Mouse (Mus musculus) kidney, embryonic 15.5 days (tissue): ENCODE results near the gene Als2. TPM values are rescaled to one million over a fixed set of nuclear protein-coding genes. Genes with fewer than 3 reads are reported as not detected.
A peak's percentile ranks its signal among the peaks of the same experiment; 100 is the strongest.

Experiments used
- ATAC-seq: fragments of 200-750 bp; cut with Nextera tagmentation; replicated peaks from 2 replicates; pipeline ENCODE4 v1.8.0; 2017; ENCODE audit warnings: moderate TSS enrichment; ENCODE audit not compliant: low FRiP score
- H3K27ac ChIP-seq: fragments of 300-500 bp; sonication (generic); 2 replicates; pipeline ENCODE4 v1.5.1; 2015; ENCODE audit warnings: mild to moderate bottlenecking, inconsistent platforms
- H3K27me3 ChIP-seq: fragments of 300-500 bp; sonication (generic); 2 replicates; pipeline ENCODE4 v1.6.1; 2015; ENCODE audit warnings: inconsistent platforms
- H3K36me3 ChIP-seq: fragments of 300-500 bp; sonication (generic); 2 replicates; pipeline ENCODE4 v1.6.1; 2015; ENCODE audit warnings: inconsistent platforms
- H3K4me1 ChIP-seq: fragments of 300-500 bp; sonication (generic); 2 replicates; pipeline ENCODE4 v1.6.1; 2015; ENCODE audit warnings: inconsistent platforms
- H3K4me2 ChIP-seq: fragments of 300-500 bp; sonication (generic); 2 replicates; pipeline ENCODE4 v1.6.1; 2015; ENCODE audit warnings: moderate library complexity, mild to moderate bottlenecking, inconsistent platforms
- H3K4me3 ChIP-seq: fragments of 300-500 bp; sonication (generic); replicated peaks from 2 replicates; pipeline ENCODE4 v1.5.1; 2015; ENCODE audit warnings: mild to moderate bottlenecking, inconsistent platforms
- H3K9ac ChIP-seq: fragments of 300-500 bp; sonication (generic); 2 replicates; pipeline ENCODE4 v1.6.1; 2015; ENCODE audit warnings: mild to moderate bottlenecking, inconsistent platforms
- H3K9me3 ChIP-seq: fragments of 300-500 bp; sonication (generic); replicated peaks from 2 replicates; pipeline ENCODE4 v1.6.1; 2016; ENCODE audit warnings: inconsistent platforms
- WGBS: fragments of 180-500 bp; shearing (Covaris S2); methylation state at CpG from one replicate; pipeline ENCODE4 v1.1.7; 2015; ENCODE audit warnings: mixed read lengths; 5-methylcytosine and 5-hydroxymethylcytosine counted together
- polyA plus RNA-seq: library from polyadenylated mRNA; unstranded; fragments of >200 nt; fragmentation: Nextera tagmentation; extraction: Ambion mirVana; gene quantifications from 2 replicates; pipeline ENCODE4 v1.2.1, GENCODE M21; 2015

The Als2 gene
- polyA plus RNA-seq, result 10.9 and 12.9 TPM in 2 replicates

DNA sequence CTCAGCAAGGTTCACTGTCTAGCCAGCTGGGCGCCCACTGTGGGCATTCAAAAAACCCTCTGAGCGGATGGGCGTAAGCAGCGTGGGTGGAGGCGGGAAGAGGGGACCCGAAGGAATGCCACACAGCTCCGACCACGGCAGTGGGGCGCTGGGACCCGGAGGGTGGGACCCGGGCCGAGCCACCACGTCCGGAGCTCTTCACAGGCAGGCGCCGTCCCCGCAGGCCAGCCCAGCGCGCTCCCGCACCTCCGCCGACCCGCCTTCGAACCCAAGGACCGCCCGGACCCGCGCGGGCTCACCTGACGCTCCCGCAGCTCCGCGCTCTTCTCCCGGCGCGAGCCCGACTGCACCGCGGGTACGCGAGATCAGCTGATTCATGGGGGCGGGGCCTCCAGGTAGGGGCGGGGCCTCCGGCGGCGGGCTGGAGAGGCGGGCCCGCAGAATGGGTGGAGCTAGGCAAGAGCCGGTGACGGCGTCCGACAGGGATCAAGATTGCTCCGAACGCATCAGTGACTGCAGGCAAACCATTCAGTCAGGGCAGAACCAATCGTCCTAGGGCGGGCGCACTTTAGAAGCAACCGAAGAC, at the start of gene Als2:
Gene Als2 (minus strand): TSS at position 376 of the 586 bp plus-strand sequence.
- H3K27me3 ChIP-seq, result no peaks in the 10 kb centered on the region
- H3K27ac ChIP-seq, result peak within 1 kb of the TSS; percentile 70
- H3K4me3 ChIP-seq, result peak within 1 kb of the TSS; percentile 90
- H3K36me3 ChIP-seq, result no peaks in the 10 kb centered on the region
- H3K9ac ChIP-seq, result peak within 1 kb of the TSS; percentile 83
- ATAC-seq, result peak; percentile 96
- 0% methylated on average over 58 of the region's 58 CpGs for WGBS
- peaks cover 9% of the 10 kb centered on the region for H3K4me1 ChIP-seq
- peak within 1 kb of the TSS; percentile 89 for H3K4me2 ChIP-seq
- no peaks in the 10 kb centered on the region for H3K9me3 ChIP-seq

DNA sequence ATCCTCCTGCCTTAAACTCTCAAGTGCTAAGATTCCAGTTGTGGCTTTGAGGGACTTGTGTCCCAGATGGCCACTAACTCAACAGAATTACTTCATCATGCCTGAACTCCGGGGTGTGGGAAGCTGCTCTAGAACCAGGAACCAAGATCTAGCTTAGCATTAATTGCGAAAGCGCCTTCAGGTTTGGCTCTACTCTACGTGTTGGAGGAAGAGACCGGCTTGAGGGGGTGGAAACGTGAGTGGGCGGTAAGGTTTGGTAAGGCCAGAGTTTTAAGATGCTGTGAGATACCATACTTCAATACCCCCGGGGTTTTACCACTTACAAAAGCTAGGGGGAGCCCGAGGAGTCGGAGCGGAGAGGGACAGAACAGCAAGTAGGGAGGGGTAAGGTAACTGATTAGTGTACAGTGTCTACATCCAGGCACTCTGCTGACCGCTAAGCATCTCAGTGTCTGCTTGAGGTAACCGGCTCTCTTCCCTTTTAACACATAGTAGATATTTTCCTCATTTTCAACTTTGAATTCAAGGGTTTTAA, 49.4 kb upstream of the Als2 start:
- no peak overlapping the region for H3K9ac ChIP-seq
- no peak overlapping the region for H3K4me2 ChIP-seq
- no peaks in the 10 kb centered on the region for H3K9me3 ChIP-seq
- no peak overlapping the region for H3K27ac ChIP-seq
- H3K36me3 ChIP-seq, result no peaks in the 10 kb centered on the region
- ATAC-seq, result no peak
- H3K4me1 ChIP-seq, result no peaks in the 10 kb centered on the region
- no peaks in the 10 kb centered on the region for H3K27me3 ChIP-seq
- 77% methylated on average over 13 of the region's 13 CpGs for WGBS
- no peak overlapping the region for H3K4me3 ChIP-seq

DNA sequence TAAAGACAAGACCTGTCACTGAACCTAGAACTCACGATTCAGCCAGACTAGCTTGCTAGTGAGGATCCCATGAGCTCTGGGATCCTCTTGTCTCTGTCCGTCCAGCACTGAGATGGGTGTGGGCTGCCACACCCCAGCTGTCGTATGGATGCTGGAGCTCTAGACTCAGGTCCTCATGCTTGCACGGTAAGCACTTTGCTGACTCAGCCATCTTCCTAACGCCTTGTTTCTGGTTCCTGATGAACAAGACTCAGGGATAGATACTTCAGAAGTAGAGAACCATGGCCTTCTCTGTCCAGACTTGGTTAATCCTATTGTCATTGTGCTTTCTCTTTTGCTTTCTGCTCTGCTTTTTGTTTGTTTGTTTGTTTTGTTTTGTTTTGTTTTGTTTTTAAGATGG, 48.8 kb upstream of the Als2 start:
- H3K4me3 ChIP-seq, result no peak overlapping the region
- 86% methylated on average over 5 of the region's 5 CpGs for WGBS
- H3K4me2 ChIP-seq, result no peak overlapping the region
- H3K27ac ChIP-seq, result no peak overlapping the region
- no peaks in the 10 kb centered on the region for H3K9me3 ChIP-seq
- no peak for ATAC-seq
- H3K27me3 ChIP-seq, result no peaks in the 10 kb centered on the region
- H3K36me3 ChIP-seq, result no peaks in the 10 kb centered on the region
- H3K9ac ChIP-seq, result no peak overlapping the region
- H3K4me1 ChIP-seq, result no peaks in the 10 kb centered on the region

DNA sequence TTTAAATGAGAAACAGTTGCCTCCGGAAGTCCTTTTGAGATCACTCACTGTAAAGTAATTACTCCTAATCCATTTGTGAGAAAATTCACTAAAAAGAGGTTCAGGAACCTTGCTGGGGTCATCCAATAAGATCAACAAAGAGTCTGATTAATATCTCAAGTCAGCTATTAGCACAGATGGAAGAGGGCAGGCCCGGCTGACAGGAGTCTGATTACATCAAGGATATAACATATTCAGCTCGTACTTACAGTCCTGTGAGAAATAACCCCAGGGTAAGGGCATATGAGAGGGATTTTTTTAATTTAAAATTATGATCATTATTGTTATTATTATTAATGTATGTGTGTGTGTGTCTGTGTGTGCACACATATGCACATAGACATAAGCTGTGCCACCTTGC, 35.2 kb upstream of the Als2 start:
- peaks cover 13% of the 10 kb centered on the region; the same call in 1 of the 2 replicates for H3K4me1 ChIP-seq
- no peak overlapping the region for H3K27ac ChIP-seq
- H3K9me3 ChIP-seq, result no peaks in the 10 kb centered on the region
- no peaks in the 10 kb centered on the region for H3K27me3 ChIP-seq
- WGBS, result 59% methylated on average over 3 of the region's 3 CpGs
- H3K4me2 ChIP-seq, result no peak overlapping the region
- ATAC-seq, result no peak
- H3K36me3 ChIP-seq, result no peaks in the 10 kb centered on the region
- H3K9ac ChIP-seq, result no peak overlapping the region
- H3K4me3 ChIP-seq, result no peak overlapping the region

DNA sequence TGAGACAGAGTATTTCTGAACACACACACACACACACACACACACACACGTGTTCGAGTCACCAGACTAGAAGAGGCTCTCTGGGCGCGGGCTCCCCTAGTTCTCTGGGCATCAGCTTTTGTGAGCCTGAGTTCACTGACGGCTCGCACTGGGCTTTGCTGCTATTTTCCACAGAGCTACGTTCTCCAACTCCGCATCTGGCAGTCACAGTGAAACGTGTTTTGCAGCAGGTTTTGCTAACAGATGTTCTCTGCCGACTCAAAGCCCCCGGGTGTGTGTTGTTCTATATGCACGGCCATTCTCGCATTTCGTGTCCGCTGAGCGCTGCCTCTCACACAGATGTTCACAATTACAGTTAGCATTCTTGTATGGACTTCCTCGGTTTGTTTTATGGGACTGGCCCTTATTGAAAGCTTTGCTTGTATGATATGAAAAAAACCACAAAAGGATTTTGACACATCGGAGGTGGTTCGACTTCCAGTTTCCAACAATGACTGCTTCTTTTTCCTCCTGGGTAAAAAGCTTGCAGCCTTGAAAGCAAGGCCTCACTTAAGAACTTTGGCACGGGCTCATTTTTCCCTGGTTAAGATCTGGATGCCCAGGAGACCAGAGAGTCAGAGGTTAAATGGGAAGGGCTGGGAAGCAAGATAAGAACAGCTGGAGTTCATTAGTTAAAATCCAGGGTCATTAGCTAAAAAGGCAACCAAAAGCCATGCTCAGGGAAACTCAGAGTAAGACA, 33.1 kb upstream of the Als2 start:
- no peak for ATAC-seq
- H3K27ac ChIP-seq, result peak overlapping the region; percentile 51

DNA sequence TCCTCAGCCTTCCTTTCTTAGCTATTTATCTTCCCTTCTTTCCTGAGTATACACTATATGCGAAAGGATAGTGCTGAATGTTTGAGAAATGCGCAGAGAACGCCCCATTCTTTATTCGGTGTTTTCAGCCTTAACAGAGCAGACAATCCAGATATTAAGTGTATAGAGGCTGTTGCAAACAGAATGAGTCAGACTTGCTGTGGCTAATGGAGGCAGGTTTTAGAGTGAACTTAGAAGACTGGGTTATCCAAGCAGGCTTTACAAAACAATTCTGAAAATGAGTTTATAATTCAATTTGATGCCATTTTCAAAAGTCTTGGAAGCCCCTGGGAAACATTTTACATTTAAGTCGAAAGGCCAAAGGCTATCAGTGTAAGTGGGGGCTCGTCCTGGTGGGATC, 32.4 kb upstream of the Als2 start:
- ATAC-seq, result no peak
- H3K4me2 ChIP-seq, result no peak overlapping the region
- WGBS, result 86% methylated on average over 6 of the region's 6 CpGs
- H3K27ac ChIP-seq, result no peak overlapping the region
- peaks cover 13% of the 10 kb centered on the region; the same call in 1 of the 2 replicates for H3K4me1 ChIP-seq
- H3K4me3 ChIP-seq, result no peak overlapping the region
- H3K9me3 ChIP-seq, result no peaks in the 10 kb centered on the region
- H3K27me3 ChIP-seq, result no peaks in the 10 kb centered on the region
- H3K9ac ChIP-seq, result no peak overlapping the region
- H3K36me3 ChIP-seq, result no peaks in the 10 kb centered on the region

More for the DNA sequence above, 33.1 kb upstream of the Als2 start:
- peak overlapping the region; percentile 12; the same call in 1 of the 2 replicates for H3K4me2 ChIP-seq
- WGBS, result 43% methylated on average over 20 of the region's 20 CpGs
- H3K4me3 ChIP-seq, result no peak overlapping the region
- no peaks in the 10 kb centered on the region for H3K36me3 ChIP-seq
- H3K27me3 ChIP-seq, result no peaks in the 10 kb centered on the region
- peaks cover 13% of the 10 kb centered on the region; the same call in 1 of the 2 replicates for H3K4me1 ChIP-seq
- H3K9ac ChIP-seq, result no peak overlapping the region
- no peaks in the 10 kb centered on the region for H3K9me3 ChIP-seq

DNA sequence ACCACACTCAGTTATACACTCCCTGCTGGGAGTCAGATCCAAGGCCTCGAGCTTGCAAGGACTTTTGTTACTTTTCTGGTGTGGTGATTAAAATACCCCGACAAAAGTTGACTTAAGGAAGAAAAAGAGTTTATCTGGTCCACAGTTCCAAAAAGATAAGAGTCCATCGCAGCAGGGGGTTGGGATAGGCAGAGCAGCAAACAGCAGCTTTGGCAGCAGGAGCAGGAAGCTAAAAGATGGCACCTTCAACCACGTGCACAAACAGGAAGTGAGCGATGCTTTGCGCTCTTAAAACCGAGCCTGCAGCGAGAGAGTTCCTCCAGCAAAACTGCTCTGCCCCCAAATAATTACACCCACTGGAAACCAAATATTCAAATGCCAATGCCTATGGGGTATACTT, 31.9 kb upstream of the Als2 start:
- no peak overlapping the region for H3K9ac ChIP-seq
- WGBS, result 65% methylated on average over 8 of the region's 8 CpGs
- no peak overlapping the region for H3K4me2 ChIP-seq
- H3K4me1 ChIP-seq, result peaks cover 13% of the 10 kb centered on the region; the same call in 1 of the 2 replicates
- H3K36me3 ChIP-seq, result no peaks in the 10 kb centered on the region
- no peak for ATAC-seq
- no peaks in the 10 kb centered on the region for H3K27me3 ChIP-seq
- H3K9me3 ChIP-seq, result no peaks in the 10 kb centered on the region
- no peak overlapping the region for H3K4me3 ChIP-seq
- H3K27ac ChIP-seq, result no peak overlapping the region

DNA sequence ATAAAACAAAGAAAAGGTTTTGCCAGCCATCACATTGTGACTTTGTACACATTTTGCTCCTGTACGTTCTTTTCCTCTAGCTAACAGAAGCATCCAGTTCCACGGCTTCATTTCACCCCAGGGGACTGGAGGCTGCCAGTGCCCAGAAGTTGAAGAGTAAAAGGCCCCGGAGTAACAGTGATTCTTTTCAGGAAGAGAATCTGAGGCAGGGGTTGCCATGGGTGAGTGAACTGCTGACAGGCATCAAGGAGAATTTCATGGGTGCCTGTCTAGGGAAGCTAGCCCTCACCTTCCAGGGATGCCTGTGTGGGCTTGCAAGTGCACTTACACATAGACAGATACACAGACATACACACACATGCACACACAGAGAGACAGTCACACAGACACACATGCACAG, 20.7 kb upstream of the Als2 start:
- H3K4me3 ChIP-seq, result no peak overlapping the region
- H3K27me3 ChIP-seq, result no peaks in the 10 kb centered on the region
- H3K9me3 ChIP-seq, result no peaks in the 10 kb centered on the region
- no peak overlapping the region for H3K27ac ChIP-seq
- H3K36me3 ChIP-seq, result no peaks in the 10 kb centered on the region
- no peak overlapping the region for H3K4me2 ChIP-seq
- ATAC-seq, result no peak
- WGBS, result 17% methylated on average over 3 of the region's 3 CpGs
- H3K9ac ChIP-seq, result no peak overlapping the region
- H3K4me1 ChIP-seq, result peaks cover 26% of the 10 kb centered on the region

DNA sequence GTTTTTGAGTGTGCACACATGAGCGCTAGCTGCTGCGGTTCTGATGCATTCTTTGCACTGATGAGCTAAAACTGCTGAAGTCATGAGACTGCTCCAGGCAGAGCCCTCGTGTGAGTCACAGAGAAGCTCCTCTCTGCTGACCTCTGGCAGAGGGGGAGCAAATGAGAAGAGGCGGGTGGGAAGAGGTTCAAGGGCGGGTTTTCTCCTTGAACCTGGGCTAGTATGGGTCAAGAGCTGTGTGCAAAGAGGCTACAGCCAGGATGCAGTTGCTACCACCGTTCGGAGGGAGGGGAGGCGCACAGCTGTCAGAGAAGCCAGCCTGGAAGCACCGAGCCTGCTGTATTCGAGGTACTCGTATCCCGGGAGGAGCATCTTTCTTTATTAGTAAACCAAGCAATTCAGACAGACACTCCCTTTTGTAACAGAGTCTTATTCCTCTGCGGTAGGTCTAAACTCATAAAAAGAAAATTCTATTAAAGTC, 19.8 kb upstream of the Als2 start, which contains the start of gene Cdk15:
Gene Cdk15 (plus strand): TSS at position 156 of the 481 bp plus-strand sequence.
- H3K9ac ChIP-seq, result no peak within 1 kb of the TSS
- peak within 1 kb of the TSS; percentile 42 for H3K4me2 ChIP-seq
- no peak within 1 kb of the TSS for H3K4me3 ChIP-seq
- H3K4me1 ChIP-seq, result peaks cover 30% of the 10 kb centered on the region
- H3K9me3 ChIP-seq, result no peaks in the 10 kb centered on the region
- H3K27ac ChIP-seq, result peak within 1 kb of the TSS; percentile 55
- WGBS, result 9% methylated on average over 13 of the region's 13 CpGs
- no peaks in the 10 kb centered on the region for H3K36me3 ChIP-seq
- H3K27me3 ChIP-seq, result no peaks in the 10 kb centered on the region
- peak; percentile 64 for ATAC-seq

DNA sequence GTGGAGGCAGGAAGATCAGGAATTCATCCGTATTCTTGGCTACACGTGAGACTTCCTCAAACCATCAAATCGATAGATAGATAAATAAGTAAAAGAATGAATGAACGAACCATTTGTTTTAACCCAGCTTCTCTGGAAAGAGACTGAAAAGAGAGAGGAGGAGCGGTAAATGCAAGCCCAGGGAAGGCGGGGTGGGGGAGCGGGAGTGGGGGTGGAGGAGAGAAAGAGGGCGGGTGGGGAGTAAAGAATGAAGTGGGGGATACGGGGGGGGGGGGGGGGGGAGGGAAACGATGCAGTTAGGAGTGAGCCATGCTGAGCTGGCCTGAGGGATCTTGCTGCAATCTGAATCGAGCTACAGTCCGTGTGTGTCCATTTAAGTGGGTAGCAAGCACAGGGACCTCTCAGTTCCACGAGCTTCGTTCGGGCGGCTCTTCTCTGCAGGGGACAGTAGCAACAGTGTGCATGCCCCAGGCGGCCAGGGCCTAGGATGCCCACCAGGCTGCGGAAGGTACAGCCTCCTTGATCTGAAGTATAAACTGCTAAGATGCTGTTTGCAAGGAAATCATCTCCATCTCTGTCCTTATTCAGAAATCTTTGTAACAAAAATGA, 16.4 kb upstream of the Als2 start:
- no peaks in the 10 kb centered on the region for H3K9me3 ChIP-seq
- H3K4me1 ChIP-seq, result peaks cover 27% of the 10 kb centered on the region
- H3K36me3 ChIP-seq, result no peaks in the 10 kb centered on the region
- peak overlapping the region; percentile 60 for H3K4me2 ChIP-seq
- 4% methylated on average over 18 of the region's 18 CpGs for WGBS
- ATAC-seq, result no peak; the same call in 1 of the 2 replicates
- no peak overlapping the region for H3K9ac ChIP-seq
- no peaks in the 10 kb centered on the region for H3K27me3 ChIP-seq
- H3K27ac ChIP-seq, result no peak overlapping the region
- H3K4me3 ChIP-seq, result peak overlapping the region; percentile 30

DNA sequence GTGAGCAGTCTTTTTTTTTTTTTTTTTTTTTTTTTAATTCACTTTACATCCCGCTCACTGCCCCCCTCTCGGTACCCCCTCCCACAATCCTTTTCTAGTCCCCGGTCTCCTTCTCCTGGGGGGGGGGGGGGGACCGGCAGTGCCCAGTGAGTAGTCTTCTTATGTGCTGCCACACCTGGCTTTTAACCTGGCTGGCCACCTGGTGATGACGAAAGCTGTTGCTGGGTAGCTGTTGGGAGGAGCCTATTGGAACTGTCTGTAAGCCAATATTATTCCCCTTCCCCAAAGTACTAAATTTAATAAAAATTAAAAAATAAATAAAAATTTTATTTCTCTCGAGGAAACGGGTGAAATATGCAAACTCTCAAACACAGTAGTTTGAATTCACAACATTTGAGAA, 15.7 kb upstream of the Als2 start:
- no peak overlapping the region for H3K27ac ChIP-seq
- no peaks in the 10 kb centered on the region for H3K36me3 ChIP-seq
- ATAC-seq, result no peak

DNA sequence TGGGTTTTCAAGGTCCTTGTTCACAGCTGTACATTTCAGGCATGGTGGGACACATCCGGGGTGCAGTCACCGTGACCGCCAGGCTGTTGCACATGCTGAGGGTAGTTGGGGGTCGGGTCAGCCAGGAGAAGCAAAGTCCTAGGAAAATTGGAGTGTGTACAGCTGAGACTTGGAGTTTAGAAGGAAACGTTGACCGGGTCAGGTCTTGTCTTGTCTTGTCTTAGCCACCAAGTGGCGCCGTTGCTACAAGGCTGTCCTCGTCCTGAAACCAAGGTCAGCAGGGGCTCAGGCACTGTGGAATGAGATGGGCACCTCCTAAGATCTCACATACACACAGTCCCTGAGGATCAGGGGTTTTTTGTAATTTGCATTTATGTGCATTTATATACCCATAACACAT, 10.6 kb upstream of the Als2 start:
- ATAC-seq, result peak; percentile 56; the same call in 1 of the 2 replicates
- 3% methylated on average over 9 of the region's 9 CpGs for WGBS
- H3K4me2 ChIP-seq, result peak overlapping the region; percentile 22; the same call in 1 of the 2 replicates

More for the DNA sequence above, 15.7 kb upstream of the Als2 start:
- peaks cover 26% of the 10 kb centered on the region for H3K4me1 ChIP-seq
- WGBS, result 13% methylated on average over 7 of the region's 7 CpGs
- H3K9ac ChIP-seq, result no peak overlapping the region
- peak overlapping the region; percentile 30 for H3K4me3 ChIP-seq
- no peaks in the 10 kb centered on the region for H3K9me3 ChIP-seq
- H3K4me2 ChIP-seq, result peak overlapping the region; percentile 60
- no peaks in the 10 kb centered on the region for H3K27me3 ChIP-seq

More for the DNA sequence above, 10.6 kb upstream of the Als2 start:
- Histone ChIP-seq H3K36me3 (no peaks in the 10 kb centered on the region), H3K9ac (no peak overlapping the region), H3K27ac (no peak overlapping the region), H3K4me3 (no peak overlapping the region), H3K4me1 (0 out of 2 replicates have a peak, but pooled peaks cover 5% of the 10 kb centered on the region), H3K27me3 (no peaks in the 10 kb centered on the region), H3K9me3 (no peaks in the 10 kb centered on the region)
